Mouse (Mus musculus) fibroblast of lung, adult 2 months (primary cell): Measurements from ENCODE around the gene Ppp1r12c.
"Not testable (repeated sequence)": the region's sequence is repeated elsewhere in the genome, so short reads cannot be mapped to it uniquely, and the experiment has no call there.

ENCODE experiments used
- DNase-seq: peaks from one replicate; pipeline ENCODE4 v3.0.0-alpha.2; 2011; ENCODE audit warnings: low read depth

Gene Ppp1r12c

DNA sequence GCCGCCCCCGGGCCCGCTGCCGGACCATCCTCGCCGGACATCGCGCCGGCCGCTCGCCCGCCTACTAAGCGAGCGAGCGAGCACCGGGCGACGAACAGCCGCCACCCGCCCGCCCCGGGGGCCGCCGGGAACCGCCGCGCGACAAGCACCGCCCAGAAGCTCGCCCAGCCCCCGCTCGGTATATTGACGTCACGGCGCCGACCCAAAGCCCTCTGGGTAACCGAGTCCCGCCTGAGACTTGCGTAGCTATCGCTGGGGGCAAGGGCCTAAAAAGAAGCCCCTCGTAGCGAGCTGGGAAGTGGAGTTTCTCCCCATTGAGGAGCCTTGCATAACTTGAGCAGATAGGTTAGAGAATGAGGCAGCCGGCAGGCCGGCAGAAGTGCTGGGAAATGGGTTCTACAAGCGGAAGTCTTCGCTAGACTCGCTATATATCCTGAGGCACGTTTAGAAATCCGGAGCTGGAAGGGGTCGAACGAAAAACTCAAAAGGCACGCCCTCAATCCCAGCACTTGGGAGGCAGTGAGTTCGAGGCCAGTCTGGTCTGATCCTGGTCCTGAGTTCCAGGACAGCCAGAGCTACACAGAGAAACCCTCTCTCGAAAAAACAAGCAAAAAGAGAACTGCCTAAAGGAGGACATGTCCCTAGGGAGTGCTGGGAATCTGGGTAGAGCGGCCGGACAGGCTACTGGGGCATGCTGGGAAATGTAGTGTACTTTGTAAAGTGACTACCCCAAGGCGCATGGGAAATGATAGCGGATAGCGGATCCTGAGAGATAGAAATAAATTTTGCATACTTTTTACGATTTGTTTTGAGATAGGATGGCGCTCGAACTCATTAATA lies at the start of gene Ppp1r12c:
TSS of gene Ppp1r12c (minus strand) at position 123 of the 840 bp plus-strand sequence.
- DNase-seq = peak; percentile 77

DNA sequence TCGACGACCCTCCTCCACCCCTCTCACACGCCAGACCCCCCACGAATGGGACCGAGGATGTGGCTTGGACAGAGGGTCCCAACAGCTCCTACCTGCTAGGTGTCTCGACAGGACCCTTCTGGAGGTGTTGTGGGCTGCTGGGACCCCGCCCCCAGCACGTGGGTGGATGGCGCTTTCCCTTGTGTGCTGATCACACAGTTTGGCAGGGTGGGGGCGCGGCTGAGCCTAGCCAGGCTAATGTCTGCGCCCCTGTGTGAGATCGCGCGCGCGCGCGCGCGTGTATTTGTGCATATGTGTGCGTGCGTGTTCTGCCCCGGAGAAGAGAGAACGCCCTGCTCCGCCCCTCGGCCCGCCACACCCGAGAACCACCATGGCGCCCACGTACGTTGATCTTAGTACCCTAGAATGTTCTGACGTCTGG lies 45.8 kb upstream of the Ppp1r12c start, which contains the start of gene Syt5:
TSS of gene Syt5 (minus strand) at position 321 of the 421 bp plus-strand sequence.
- no peak for DNase-seq

DNA sequence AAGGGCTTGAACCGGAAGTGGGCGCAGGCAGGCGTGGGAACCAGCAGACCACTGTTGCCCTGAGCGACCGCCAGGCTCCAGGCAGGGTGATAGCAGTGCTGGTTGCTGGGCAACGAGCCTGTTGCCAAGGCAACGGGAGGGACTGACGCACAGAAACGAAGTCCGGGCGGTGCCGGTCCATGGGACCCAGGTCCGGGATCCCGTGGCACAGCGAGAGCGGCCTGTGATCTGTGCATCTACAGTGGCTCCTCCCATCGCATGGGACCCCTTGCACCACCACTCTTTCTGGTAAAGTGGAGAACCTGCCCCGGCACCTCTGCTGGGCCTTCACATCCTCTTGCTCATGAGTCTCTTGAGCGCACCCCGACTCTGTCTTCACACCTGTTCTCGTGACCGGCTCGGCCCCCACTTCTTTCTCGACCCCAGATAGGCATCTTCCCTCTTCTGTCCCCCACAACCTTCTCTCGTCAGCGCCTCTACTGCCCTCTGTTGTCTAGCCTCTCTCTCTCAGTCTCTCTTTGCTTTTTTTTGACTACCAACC lies 45.2 kb upstream of the Ppp1r12c start:
- DNase-seq = peak; percentile 10

DNA sequence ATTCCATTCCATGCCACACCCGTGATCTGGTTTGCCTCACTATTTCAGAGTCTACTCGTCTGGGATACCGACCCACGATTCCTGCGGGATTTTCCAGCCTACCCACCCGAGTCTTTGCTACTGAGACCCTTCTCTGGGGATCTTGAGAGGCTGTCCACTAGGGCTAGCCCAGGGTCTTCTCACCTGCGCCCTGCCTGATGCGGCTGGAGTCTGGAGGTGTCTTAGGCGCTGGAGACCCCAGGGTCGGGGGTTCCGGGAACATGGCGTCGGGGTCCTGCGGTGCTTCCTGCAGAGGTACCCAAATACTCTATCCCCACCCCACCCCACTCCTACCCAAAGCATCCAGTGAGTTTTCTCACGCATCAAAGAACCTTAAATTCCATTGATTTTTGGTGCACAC lies 44.6 kb upstream of the Ppp1r12c start:
- DNase-seq = no peak

DNA sequence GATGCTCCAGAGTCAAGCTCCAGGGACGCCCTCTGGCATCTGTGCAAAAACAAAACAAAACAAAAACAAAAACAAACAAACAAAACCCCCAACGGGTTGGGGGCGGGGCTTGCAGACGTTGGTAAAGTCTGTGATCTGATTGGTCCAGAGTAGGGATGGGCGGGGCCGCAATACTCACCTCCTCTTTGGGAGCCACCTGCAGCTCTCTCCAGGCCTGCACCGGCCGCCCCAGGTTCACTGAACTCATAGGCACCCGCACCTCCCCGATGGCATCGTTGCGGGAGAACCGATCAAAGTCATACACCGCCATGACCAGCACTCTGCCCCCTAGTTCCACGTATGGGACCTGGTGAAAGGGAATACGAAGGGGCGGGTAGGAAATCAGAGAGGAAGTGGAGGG lies 40.5 kb upstream of the Ppp1r12c start:
- DNase-seq = no peak

DNA sequence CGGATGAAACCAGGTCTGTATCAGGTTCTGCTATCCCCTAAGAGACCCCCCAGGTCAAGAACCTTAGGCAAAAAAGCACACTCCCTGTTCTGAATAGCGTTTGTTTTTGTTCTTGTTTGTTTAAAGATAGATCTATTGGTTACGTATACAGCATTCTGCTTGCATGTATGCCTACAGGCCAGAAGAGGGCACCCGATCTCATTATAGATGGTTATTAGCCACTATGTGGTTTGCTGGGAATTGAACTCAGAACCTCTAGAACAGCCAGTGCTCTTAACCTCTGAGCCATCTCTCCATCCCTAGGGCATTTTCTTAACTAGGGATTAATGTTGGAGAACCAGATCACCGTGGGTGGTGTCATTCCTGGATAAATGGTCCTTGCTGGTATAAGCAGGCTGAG lies 39.9 kb upstream of the Ppp1r12c start:
- no peak for DNase-seq

DNA sequence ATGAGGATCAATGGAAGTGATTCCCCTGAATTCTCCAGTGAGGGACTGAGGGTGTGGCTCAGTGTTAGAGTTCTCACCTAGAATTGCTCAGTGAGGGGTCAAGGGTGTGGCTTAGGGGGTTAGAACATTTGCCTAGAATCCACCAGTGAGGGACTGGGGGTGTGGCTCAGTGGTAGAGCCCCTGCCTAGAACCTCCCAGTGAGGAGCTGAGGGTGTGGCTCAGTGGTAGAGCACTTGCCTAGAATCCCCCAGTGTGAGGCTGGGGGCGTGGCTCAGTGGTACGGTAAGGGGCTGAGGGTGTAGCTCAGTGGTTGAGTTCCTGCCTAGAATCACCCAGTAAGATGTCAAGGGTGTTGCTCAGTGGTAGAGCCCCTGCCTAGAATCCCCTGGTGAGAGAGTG lies 37.5 kb upstream of the Ppp1r12c start:
- no peak for DNase-seq

DNA sequence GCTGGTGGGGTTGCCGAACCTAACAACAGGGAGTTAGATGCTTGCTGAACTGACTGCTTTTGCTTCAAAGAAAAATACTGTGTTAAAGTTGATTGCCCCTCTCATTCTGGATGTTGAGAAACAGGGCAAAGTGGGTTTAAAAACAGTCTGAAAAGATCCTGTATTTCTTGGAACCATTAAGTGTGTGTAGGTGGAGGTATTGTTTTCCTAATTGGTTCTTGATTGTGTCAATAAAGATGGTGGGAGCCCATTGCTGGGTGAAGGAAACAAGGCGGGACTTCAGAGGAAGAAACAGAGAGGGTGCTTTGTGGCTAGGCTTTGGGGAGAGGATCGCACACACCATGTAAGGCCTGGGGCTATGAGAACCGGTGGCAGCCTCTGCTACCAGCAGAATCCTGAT lies 35.7 kb upstream of the Ppp1r12c start:
- no peak for DNase-seq

DNA sequence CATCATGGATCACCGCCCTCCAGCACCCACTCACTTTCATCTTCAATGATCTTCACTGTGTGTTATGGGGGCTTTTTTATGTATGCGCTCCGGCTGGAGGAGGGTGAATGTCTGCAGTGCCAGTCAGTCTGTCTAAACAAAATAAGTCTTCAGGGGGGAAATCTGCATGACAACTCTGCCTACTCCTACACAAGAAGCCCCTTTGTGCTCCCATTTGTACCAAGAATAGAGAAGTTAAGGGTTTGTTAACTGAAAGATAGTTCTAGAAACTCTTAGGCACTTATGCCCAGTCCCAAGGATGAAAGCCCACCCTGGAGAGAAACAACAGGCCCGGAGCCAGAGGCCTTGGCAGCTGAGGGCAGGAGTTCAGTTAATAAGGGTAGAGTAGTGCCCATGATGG lies 34.9 kb upstream of the Ppp1r12c start:
- no peak for DNase-seq

DNA sequence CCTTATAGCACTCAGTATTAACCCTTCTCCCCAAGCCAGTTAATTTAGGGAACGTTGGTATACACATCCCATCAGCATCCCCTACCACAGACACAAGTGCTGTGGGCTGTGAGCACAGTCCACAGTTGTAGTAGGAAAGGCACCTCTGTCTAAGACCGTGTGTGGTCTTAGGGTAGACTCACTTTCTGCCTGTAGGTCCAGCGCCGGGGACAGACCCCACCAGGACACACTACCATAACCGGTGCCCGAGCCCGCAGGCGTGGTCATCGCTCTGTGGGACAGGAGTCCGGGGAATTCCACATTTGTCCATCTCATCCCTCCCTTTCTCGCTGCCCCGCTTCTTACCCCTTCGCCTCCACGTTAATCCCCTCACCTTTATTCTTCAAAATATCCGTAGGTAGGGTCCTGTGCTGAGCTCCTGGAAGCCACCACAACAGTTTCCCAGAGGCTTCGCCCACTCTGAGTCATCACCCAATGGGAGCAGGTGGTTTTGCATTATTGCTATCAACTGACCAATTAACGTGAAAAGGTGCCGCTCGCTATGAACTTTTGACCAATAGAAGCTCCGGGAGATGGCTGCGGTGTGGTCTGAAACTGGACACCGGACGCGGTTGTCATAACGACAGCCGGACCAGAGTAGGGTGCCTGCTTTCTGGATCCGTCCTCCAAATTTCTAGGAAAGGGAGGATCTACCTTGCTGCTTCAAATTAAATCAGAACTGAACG lies 30.7 kb upstream of the Ppp1r12c start, which contains the start of gene Dnaaf3:
TSS of gene Dnaaf3 (minus strand) at position 449 of the 725 bp plus-strand sequence.
- peak; percentile 73 for DNase-seq

DNA sequence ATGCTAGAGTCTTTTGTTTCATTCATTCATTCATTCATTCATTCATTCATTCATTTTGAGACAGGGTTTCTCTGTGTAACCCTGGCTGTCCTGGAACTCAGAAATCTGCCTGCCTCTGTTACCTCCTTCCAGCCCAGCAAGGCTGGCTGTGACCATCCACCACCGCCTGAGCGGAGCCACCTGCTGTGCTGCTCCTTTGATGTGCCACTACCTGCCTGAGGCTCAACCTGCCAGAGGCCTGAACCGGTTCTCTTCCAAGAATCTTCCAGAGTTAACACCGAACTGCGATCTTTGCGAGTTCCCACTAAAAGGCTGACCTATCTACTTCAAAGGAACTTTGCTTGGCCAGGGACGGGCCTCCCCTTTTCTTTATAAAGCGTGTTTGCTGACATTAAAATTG lies 28.7 kb upstream of the Ppp1r12c start:
- not testable (repeated sequence) for DNase-seq

DNA sequence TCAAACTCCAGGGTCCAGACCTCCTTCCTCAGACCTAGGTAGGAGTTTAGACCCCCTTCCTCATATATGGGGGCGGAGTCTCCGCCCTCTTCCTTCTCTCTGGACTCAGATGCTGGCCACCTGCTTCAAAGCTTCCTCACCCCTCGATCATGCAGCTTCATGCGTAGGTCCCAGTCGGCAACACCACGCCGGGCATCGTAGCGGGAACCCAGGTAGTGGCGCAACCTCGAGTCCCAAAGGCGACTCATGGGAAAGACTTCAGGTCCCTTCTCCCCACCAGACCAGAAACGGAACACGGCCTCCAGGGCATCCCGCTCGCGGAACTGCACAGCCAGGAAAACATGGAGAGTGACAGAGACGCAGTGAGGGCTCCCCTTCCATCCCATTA lies 25.8 kb upstream of the Ppp1r12c start:
- DNase-seq = no peak

DNA sequence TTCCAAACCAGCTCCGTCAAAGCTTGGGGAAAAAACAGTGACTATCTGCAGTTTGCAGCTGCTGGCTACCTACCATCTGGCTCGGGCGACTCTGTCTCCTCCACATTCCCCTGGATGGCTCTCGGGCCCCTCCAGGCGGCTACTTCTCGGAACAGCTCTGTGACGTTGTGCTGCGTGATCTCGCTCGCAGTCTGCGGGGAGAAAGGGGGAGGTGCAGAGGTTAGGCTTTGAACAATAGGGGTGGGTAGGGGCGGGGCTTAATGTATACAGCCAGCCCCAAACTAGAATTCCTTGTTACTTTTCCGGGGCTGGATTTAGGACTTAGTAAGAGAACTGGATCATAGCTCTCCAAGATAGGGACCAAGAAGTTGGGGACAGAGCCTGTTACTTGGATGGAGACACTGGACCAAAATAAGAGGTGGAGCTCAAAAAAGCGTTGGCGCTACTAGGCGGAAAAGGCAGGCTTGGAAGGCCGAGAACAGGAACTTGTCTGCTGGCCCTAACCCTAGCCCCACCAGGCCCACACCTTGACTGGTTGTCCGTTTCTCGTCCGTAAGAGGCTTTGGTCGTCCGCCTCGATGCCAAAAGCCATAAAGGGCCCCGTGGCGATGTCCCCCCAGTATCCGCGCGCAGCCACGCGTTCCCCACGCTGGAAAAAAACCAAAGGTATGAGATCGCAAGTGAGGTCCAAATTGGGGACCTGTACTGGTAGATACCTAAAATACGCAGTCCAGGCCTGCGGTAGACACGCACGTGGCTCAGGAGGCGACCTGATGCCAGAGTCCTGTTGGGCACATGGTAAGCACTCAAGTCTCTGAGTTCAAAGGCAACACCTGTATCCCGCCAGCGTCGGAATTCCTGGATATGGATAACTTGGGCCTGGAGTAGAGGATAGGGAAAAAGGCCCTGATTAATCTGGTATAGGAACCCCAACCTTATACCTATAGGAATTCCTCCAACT lies 25.1 kb upstream of the Ppp1r12c start:
- DNase-seq = peak; percentile 85

DNA sequence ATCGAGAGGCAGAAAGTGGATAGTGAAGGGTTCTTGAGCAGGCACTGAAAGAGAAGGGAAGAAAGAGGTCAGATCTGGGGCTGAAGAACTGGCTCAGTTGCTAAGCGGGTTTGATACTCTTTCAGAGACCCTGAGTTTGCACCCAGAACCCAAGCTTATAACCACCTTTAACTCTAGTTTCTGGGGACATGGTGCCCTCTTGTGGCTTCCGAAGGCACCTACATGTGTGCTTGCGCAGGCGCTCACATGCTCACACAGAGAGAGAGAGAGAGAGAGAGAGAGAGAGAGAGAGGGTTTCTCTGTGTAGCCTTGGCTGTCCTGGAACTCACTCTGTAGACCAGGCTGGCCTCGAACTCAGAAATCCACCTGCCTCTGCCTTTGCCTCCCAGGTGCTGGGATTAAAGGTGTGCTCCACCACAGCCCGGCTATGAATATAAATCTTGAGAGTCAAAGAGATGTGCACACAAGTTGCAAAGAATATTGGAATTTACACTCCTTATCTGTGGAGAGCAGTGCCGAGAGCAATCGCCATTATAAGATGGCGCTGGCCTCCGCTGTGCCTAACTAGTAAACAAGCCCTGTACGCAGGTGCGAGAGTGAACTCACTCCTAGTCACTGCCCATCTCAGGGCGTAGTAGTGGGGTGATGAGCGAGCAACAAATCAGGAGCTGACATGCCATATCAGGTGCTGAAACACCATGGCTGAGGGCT lies 22.9 kb upstream of the Ppp1r12c start, which contains the start of gene Tnni3:
TSS of gene Tnni3 (minus strand) at position 18 of the 711 bp plus-strand sequence.
- peak; percentile 54 for DNase-seq

DNA sequence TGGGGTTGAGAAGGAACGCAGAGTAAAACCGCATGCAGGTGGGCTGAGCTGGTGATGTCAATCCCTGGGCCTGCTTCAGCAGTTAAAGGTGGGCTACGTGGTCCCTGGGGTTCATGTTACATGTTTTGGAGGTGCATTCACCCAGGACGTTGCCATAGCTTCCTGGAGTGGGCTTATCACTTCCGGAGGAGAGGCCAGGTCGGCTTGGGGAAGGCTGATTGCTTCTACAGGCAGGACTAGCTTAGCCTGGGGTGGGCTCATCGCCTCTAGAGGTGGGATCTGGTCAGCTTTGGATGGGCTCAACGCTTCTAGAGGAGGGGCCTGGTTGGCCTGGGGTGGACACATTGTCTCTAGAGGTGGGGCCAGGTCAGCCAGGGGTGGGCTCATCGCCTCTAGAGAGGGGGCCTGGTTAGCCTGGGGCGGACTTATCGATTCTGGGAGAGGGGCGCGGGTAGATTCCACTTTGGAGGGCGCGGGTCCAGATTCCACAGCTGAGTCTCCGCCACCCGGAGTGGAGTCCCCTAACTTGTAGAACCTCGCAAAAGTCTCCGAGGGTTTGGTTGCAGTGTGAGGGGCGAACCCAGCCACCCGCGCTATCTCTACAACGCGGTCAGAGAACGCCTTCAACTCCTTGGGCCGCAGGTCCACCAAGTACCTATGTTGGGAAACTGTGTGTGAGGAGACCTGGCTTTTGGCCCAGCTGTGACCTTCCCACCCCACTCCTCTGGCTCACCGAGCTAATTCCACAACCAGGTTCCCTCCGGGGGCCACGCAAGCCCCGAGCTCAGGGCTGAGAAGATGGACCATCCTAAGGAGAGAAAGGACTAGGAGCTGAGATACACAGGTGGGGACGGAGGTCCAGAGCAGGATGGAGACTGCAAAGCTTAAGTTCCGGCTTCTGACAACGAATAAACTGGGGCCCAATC lies 22.0 kb upstream of the Ppp1r12c start:
- DNase-seq = no peak

DNA sequence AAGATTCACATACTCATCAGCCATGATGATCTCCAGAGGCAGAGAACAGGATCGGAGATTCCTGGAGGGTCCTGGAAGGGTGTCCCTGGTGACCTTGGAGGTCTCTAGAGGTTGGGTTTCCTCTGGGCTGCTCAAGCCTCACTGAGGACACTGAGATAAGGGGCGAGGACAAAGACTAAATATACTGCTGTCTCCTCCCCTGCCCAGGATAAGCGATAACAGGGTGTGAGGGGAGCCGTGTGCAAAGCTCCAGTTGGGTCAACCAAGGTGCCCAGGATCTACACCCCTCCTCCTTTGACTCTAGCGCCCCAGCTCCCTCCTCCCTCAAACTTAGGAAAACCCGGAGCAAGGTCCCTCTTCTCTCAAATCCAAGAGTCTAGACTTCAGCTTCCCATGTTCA lies 20.8 kb upstream of the Ppp1r12c start:
- DNase-seq = no peak

DNA sequence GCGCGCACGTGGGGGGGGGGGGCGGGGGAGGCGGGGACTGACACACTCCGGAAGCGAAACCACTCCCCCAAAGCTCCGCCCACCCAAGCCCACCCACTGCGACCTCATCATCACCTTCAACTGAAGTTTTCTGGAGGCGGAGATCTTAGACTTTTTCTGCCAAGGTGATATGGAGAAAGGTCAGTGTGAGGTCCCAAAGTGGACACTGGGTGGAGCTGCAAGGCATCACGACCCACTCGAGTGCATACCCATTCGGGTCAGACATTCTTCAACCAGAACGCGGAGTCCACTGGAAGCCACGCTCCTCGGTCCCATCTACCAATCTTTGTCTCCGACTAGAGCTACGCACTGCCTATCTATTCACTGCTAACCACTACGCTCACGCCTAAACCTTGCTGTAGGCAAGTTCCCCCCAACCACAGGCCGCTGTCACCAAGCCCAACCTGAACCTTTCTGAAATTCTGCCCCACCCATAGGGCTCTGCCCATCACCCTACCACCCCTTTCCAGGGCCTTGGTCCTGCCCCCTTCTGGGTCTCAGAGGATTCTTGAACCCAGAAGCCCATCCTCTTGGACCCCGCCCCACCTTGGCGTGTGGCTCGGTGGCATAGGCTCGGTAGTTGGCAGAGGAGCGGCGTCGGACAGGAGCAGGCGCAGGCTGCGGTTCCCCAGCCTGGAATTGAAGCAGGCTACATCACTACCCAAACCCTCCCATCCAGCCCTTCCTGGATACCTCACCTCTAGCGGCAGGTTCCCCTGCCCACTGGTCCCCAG lies 19.9 kb upstream of the Ppp1r12c start:
- DNase-seq = no peak

DNA sequence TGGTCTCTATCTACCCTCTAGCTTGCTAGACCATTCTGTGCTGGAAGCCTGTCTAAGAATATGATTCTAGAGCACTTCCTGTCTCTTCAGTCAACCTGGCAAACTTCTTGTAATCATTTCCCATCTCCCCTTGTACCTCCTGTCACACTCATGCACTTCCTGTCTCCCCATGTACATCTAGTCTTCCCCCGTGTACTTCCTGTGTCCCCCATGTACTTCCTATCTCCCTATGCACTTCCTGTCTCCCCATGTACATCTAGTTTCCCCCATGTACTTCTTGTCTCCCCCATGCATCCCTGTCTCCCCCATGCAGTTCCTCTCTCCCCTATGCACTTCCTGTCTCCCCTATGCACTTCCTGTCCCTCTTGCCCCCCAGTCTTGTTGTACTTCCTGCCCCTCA lies 17.0 kb upstream of the Ppp1r12c start:
- DNase-seq = no peak
